Mouse (Mus musculus): ENCODE data around the gene C1qc.

- TF ChIP-seq GATA1 (IDR thresholded peaks at IDR 0.05; ENCODE audit: low read length) (no peak), TAL1 (IDR thresholded peaks at IDR 0.05; ENCODE audit: low read length) (no peak)
Measured at GRCm38 (mm10) chr4:136937935-136938334, 45.1 kb upstream of the C1qc start.
